Comparison of ENCODE assay signal across 8 mouse cellular contexts in genomic region chr13:58806397-58806892, GRCm38 (mm10). TPM values are rescaled to one million over a fixed set of nuclear protein-coding genes. Genes with fewer than 3 reads are reported as not detected.
DNase-seq lines count a peak whose midpoint lies in the region; ATAC-seq and TF ChIP-seq lines count a peak whose summit lies in the region.

Ntrk2 (plus strand) TSS chr13:58806569.

- DNase-seq in spleen, adult 2 months (ENCODE audit: low read depth in 1 of 2, low spot score in 2 of 2) = no peak
- no peak for DNase-seq in spleen, postnatal 36 days (ENCODE audit: low spot score in 2 of 2)
- peak; percentile 86 to 88 for DNase-seq in heart, postnatal 10 days
- peak; percentile 49 to 83 for DNase-seq in kidney, postnatal 36 days
- DNase-seq in thymus, postnatal 25 days = peak; percentile 26

- 0 out of 2 replicates have a peak, but pooled peaks cover 3% of the 10 kb centered on the region for H3K27me3 ChIP-seq in spleen, adult 2 months (ENCODE audit: control insufficient read depth, insufficient read depth, low read length)
- H3K27me3 ChIP-seq in forebrain, embryonic 16.5 days (replicated peaks; ENCODE audit: control insufficient read depth, insufficient read depth, low read length) = no peaks in the 10 kb centered on the region
- peaks cover 57% of the 10 kb centered on the region for H3K27me3 ChIP-seq in liver, embryonic 12.5 days (replicated peaks)
- H3K27me3 ChIP-seq in neural tube, embryonic 14.5 days (ENCODE audit: control insufficient read depth, insufficient read depth, low read length) = no peaks in the 10 kb centered on the region

- no peaks in the 10 kb centered on the region for H3K9me3 ChIP-seq in forebrain, embryonic 16.5 days (ENCODE audit: control insufficient read depth, low read length)
- no peaks in the 10 kb centered on the region; the same call in 1 of the 2 replicates for H3K9me3 ChIP-seq in liver, embryonic 12.5 days (replicated peaks)
- no peaks in the 10 kb centered on the region for H3K9me3 ChIP-seq in neural tube, embryonic 14.5 days (ENCODE audit: control insufficient read depth, low read length)

- WGBS in spleen, adult 2 months = 4% methylated on average over 47 of the region's 47 CpGs
- WGBS in forebrain, embryonic 16.5 days = under 1% methylated on average over 47 of the region's 47 CpGs
- WGBS in liver, embryonic 12.5 days (ENCODE audit: insufficient replicate concordance) = 1% methylated on average over 47 of the region's 47 CpGs
- 2% methylated on average over 47 of the region's 47 CpGs for WGBS in neural tube, embryonic 14.5 days

- no peaks in the 10 kb centered on the region for H3K36me3 ChIP-seq in spleen, adult 2 months (ENCODE audit: control insufficient read depth, insufficient read depth, low read length)
- H3K36me3 ChIP-seq in forebrain, embryonic 16.5 days (ENCODE audit: control insufficient read depth, insufficient read depth) = no peaks in the 10 kb centered on the region
- no peaks in the 10 kb centered on the region for H3K36me3 ChIP-seq in liver, embryonic 12.5 days
- H3K36me3 ChIP-seq in neural tube, embryonic 14.5 days (ENCODE audit: control insufficient read depth, insufficient read depth, low read length) = no peaks in the 10 kb centered on the region

- peak within 1 kb of the TSS; percentile 92 for H3K4me2 ChIP-seq in forebrain, embryonic 16.5 days (ENCODE audit: low read length)
- peak within 1 kb of the TSS; percentile 68 for H3K4me2 ChIP-seq in liver, embryonic 12.5 days
- H3K4me2 ChIP-seq in neural tube, embryonic 14.5 days (ENCODE audit: low read depth, low read length) = peak within 1 kb of the TSS; percentile 79

- H3K27ac ChIP-seq in spleen, adult 2 months (ENCODE audit: insufficient read depth, low read length) = no peak within 1 kb of the TSS
- peak within 1 kb of the TSS; percentile 96 for H3K27ac ChIP-seq in forebrain, embryonic 16.5 days (ENCODE audit: low read length)
- no peak within 1 kb of the TSS for H3K27ac ChIP-seq in liver, embryonic 12.5 days
- H3K27ac ChIP-seq in neural tube, embryonic 14.5 days (ENCODE audit: low read depth, low read length) = peak within 1 kb of the TSS; percentile 96

- ATAC-seq in forebrain, embryonic 16.5 days = peak; percentile 81
- no peak for ATAC-seq in liver, embryonic 12.5 days
- peak; percentile 85 for ATAC-seq in neural tube, embryonic 14.5 days (ENCODE audit: low read depth)

- no peak for TF ChIP-seq POLR2A in spleen, adult 2 months (IDR thresholded peaks at IDR 0.05; ENCODE audit: low read depth, low read length)

- intact Hi-C loops in heart, postnatal 10 days (cut with DNase I) = loop anchor here (1.0 to 5.0 kb wide), 5 partner anchors 169 to 681 kb away; no protein-coding TSS in a partner anchor

- no peak for TF ChIP-seq CTCF in spleen, adult 2 months (IDR thresholded peaks at IDR 0.05; ENCODE audit: extremely low read depth, insufficient read depth, insufficient read length, insufficient replicate concordance)

- H3K4me1 ChIP-seq in spleen, adult 2 months (ENCODE audit: control insufficient read depth, insufficient read depth, insufficient read length) = no peaks in the 10 kb centered on the region
- H3K4me1 ChIP-seq in forebrain, embryonic 16.5 days (replicated peaks; ENCODE audit: control insufficient read depth, insufficient read depth, low read length) = peaks cover 24% of the 10 kb centered on the region
- H3K4me1 ChIP-seq in liver, embryonic 12.5 days = 0 out of 2 replicates have a peak, but pooled peaks cover 2% of the 10 kb centered on the region
- peaks cover 17% of the 10 kb centered on the region for H3K4me1 ChIP-seq in neural tube, embryonic 14.5 days (ENCODE audit: control insufficient read depth, insufficient read depth, low read length)

- peak within 1 kb of the TSS; percentile 3; the same call in 1 of the 2 replicates for H3K4me3 ChIP-seq in spleen, adult 2 months (ENCODE audit: extremely low read depth, insufficient read depth, insufficient read length)
- H3K4me3 ChIP-seq in forebrain, embryonic 16.5 days (replicated peaks; ENCODE audit: low read length) = peak within 1 kb of the TSS; percentile 89
- peak within 1 kb of the TSS; percentile 45 for H3K4me3 ChIP-seq in liver, embryonic 12.5 days
- H3K4me3 ChIP-seq in neural tube, embryonic 14.5 days (ENCODE audit: low read depth, low read length) = peak within 1 kb of the TSS; percentile 78

- H3K9ac ChIP-seq in forebrain, embryonic 16.5 days (replicated peaks; ENCODE audit: low read depth, low read length) = peak within 1 kb of the TSS; percentile 96
- H3K9ac ChIP-seq in liver, embryonic 12.5 days = no peak within 1 kb of the TSS
- H3K9ac ChIP-seq in neural tube, embryonic 14.5 days (replicated peaks; ENCODE audit: low read depth, low read length) = peak within 1 kb of the TSS; percentile 90

RNA-seq across cellular contexts. Expression of gene Ntrk2, which starts in this region (rescaled TPM):
- polyA plus RNA-seq in spleen, adult 2 months (2012; rRNA removed) = 1.3 and 1.6 TPM in 2 replicates
- 101 and 102 TPM in 2 replicates for polyA plus RNA-seq in forebrain, embryonic 16.5 days (2015; fragmentation: Nextera tagmentation; extraction: Ambion mirVana)
- 1 to 10 TPM; 2.1 to 3.5 TPM for total RNA-seq in heart, postnatal 10 days (2021)
- 0.20 TPM in 2 replicates for polyA plus RNA-seq in liver, embryonic 12.5 days (2016; fragmentation: Nextera tagmentation; extraction: Ambion mirVana)
- 125 and 137 TPM in 2 replicates for polyA plus RNA-seq in neural tube, embryonic 14.5 days (2014; fragmentation: Nextera tagmentation; extraction: Ambion mirVana)

Comparison
In these comparisons a context has a peak if more than half of its experiments do, and no peak if none do; other contexts are left out.
1. RNA of gene Ntrk2 (polyA plus RNA-seq): 125 to 137 TPM in neural tube, embryonic 14.5 days and 101 to 102 TPM in forebrain, embryonic 16.5 days; 1.3 to 1.6 TPM in spleen, adult 2 months and 0.20 TPM in liver, embryonic 12.5 days; every median in the first group is over 10 times any median in the second.
2. DNase-seq: peak in heart, postnatal 10 days (2 of 2), kidney, postnatal 36 days (2 of 2) and thymus, postnatal 25 days (single experiment); none in spleen, adult 2 months (0 of 2) and spleen, postnatal 36 days (0 of 2).
3. H3K27ac ChIP-seq: peak in forebrain, embryonic 16.5 days (single experiment) and neural tube, embryonic 14.5 days (single experiment); none in spleen, adult 2 months (single experiment) and liver, embryonic 12.5 days (single experiment).
4. H3K4me3 ChIP-seq: peak in every context shown above with its lines; median percentile 89 in forebrain, embryonic 16.5 days; 78 in neural tube, embryonic 14.5 days; 45 in liver, embryonic 12.5 days; 3 in spleen, adult 2 months.
5. Peak in every context shown above with its lines, with median percentiles within 50 percentile points of each other: H3K4me2 ChIP-seq.